Mouse (Mus musculus) c-Kit-positive CD71-positive TER-119-negative erythroid progenitor cells, embryonic 14.5 days (primary cell): ENCODE data around the gene Prss12.

Experiments used
- DNase-seq: peaks from one replicate; pipeline ENCODE4 v3.0.0-alpha.2; 2013; ENCODE audit warnings: low read depth

Prss12 gene

DNA sequence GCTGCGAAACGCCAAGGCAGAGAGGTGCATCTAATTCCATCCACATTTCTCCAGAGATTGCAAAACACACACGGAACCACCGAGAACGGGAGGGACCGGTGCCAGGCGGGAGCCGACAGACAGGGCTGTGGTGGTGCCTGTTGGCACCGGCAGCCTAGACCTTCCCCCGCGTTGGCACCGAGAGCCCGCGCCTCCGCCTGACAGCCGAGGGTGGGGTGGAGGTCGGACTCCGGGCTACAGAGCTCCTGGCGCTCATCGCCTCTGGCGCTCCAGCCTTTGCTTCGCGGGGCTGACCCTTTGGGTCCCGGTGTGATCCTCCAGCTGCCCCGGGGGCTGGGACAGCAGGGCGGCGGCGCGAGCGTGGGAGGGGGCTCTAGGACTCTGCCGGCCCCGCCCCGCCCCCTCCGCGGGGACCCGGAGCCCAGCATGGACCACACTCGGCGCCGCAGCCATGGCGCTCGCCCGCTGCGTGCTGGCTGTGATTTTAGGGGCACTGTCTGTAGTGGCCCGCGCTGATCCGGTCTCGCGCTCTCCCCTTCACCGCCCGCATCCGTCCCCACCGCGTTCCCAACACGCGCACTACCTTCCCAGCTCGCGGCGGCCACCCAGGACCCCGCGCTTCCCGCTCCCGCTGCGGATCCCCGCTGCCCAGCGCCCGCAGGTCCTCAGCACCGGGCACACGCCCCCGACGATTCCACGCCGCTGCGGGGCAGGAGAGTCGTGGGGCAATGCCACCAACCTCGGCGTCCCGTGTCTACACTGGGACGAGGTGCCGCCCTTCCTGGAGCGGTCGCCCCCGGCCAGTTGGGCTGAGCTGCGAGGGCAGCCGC is at the start of gene Prss12:
Gene Prss12 (plus strand): TSS at position 206 of the 830 bp plus-strand sequence.
- no peak for DNase-seq

DNA sequence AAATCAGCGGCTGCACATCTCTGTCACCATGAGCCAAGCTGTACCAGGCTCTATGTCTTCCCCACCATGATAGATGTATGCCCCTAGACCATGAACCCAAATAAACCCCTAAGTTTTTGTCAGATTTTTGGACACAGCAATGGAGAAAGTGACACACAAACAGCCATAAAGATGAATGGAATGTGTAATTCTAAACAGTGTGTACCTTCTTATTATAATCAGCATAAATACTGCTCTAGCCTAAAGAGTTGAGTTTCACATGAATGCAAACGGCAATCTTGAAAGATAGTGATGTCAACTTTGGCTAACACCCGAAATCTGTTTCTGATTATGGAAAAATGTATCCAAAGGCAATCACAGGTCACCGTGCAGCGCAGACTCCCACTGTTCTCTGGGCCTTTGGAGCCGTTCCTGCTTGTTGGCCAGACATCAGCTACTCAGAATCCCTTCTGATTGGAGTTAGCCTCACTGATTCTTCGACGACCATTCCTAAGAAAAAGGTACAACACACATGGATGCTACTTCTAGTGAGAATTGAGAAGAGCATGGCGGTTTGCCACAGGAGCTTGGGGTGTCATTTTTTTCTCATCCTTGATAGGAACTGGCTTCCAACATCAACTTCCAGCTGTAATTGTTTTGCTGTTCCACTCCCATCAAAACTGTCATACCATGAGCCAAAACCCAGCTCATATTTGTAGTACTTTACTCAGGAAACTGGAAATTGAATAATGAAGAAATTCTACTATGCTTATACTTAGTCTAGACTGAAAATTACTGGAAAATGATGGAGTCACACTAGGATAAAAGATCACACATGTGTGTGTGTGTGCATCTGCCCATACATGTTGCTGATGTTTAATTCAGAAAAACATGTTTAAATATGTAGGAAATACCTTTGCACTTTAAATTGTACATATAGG is 48.9 kb upstream of the Prss12 start:
- DNase-seq, result no peak

DNA sequence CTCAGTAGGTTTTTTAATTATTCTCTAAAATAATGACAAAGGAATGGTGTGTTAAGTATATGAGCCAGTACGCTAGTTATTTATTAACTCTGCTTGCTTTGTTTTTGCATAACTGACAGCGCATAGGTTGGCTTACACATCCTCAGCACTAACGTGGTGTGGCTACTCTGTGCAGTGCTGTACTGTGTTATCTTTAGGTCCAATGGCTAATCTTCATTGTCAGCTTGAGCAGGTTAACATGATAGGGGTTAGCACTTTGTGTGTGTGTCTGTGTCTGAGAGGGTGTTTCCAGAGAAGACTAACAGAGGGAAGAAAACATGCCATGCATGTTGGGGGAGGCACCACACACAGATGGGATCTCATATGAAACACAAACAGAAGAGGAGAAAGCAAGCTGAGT is 41.8 kb upstream of the Prss12 start:
- no peak for DNase-seq

DNA sequence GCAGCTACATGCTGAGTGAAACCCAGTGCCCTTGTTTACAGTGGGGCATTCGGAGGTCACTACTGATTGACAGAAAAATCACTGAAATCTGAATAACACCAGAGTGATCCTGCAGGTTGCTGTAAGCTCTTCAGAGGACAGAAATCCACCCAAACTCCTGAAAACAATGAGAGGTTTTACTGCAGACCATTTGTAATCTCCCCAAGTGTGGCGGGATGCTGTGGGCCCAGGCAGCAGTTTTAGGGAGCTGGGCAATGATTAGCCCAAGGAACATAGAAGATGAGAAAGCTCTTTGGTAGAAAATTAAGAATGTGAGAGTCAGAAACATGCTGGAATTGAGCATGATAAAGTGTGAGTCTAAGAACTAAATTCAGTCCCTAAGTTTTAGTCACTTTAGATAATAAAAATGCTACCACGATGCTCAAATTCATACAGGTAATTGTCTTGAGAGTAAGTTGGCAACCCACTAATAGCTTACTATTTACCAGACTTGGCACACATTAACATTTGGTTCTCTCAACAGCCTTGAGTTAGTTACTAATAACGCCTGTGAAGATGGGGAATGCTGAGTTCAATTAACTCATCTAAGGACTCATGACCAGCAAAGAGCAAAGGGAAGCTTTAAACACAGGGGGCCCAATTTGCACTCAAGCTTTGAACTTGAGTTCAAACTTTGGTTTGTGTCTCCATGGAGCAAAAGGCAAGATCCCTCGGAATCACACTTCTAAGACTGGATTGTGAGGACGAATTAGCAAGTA is 34.7 kb upstream of the Prss12 start:
- DNase-seq, result no peak

DNA sequence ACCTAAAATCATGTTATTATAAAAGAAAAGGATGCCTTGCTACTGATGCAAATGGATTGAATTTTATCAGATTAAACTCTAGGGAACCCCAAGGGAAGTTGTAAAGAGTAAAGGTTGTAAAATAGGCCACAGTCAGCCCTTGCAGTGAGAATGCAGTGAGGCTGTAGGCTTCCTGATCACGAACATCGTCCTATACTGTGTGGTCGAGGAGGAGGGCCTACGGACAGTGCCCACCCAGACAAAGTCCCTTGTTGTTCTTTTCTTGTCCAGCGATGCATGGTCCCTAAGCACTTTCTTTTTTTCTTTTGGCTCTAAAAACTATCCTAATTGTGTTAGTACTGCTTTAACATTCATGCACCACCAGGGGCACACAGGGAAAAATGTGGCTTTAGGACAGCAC is 33.5 kb upstream of the Prss12 start:
- DNase-seq, result no peak

DNA sequence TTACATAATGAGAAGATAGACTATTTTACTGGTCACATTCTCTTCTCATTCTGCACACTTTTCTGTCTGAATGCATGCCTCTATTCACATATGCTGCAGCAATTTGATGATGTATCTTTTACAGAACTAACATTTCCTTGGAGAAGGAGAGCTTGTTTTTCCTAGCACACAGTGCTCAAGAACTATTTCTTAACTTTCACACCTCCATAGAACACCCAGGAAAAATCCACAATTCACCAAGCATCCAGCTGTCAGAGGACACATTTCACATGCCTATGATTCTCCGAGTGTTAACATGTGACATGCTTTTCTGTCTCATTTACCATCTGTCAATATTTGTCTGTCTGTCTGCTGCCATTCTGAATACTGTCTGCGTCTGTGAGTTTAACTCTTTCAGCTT is 21.1 kb upstream of the Prss12 start:
- DNase-seq, result no peak

DNA sequence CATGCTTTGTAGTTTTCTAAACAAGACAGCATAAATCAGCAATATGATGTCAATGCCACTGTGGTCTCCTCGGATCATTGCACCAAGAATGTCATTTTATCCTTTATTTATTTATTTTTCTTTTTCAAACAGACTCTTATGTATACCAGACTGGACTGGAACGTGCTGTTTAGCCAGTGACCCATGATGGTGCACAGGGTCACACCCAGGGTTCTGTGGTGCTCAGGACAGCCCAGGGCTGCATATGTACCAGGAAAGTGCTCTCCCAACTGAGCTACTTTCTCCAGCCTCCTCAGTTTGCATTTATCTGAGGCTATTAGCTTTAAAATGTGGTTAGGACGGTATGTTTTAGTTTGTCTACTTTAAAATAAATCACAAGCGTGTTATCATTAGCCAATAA is 18.7 kb upstream of the Prss12 start:
- DNase-seq, result no peak

DNA sequence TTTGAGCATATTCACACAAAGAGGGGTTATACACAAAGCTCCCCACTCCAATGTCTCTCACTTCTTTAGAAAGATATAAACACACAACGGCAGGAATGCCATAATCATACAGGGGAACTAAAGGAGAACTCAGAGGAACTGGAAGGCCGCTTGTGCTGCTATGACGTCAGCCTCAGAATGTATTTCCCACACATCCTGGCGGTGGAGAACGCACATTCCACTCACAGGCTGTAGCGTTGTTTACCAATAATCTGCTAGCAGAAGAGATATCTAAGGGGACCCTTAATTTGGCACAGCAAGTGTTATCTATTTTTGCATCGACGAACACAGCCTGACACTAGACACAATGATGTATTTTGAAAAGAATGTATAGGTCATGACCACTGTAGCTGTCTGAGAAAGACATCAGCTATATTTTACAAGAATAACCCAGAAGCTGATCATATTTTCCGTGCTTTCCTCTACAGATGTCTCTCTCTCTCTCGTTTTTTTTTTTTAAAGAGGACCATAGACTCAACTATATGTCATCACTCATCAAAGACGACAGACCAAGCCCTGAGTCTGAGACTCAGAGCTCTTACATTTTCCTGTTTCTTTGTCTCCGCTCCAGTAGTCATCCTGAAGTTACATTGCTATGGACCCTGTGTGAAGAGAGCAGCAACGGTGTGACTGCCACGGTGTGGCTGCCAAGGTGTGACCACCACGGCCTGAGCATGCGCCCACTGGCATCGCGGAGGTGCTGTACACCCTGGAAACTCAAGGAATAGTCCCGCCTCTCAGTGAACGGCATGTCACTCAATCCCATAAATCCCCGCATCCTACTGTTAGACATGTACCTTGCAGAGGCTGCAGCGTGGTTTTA is 16.9 kb upstream of the Prss12 start:
- no peak for DNase-seq

DNA sequence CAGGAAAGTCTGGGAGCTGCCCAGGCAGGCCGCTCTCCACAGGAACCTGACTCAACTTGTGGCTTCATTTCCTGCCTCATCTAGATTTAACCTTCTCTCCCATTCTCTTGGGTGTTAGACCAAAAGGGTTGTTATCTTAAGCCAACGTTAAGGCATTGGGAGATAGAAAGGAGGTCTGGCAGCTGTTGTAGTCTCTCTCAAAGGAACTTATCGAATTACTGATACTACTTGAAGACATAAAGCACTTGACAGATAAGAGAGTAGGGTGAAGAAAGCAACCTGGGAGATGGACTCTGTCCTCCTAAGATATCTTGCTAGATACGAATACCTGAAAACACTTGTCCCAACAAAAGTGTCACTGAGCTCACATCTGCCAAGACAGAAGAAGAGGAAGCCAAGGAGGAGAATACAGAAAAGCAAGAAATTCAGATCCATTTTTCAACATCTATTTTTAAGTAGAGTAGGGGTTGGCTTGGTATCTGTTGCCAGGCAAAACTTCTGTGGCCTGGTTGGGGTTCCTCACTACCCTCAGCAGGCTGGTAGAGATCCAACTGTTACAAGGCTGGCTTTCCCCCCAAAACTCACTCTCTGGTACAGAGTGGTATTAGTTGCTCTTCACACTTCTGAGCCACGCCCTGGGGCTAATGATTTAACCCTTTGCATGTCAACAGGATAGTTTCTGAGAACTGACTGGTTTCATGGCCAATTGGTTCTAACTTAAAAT is 14.6 kb upstream of the Prss12 start:
- peak; percentile 11 for DNase-seq

DNA sequence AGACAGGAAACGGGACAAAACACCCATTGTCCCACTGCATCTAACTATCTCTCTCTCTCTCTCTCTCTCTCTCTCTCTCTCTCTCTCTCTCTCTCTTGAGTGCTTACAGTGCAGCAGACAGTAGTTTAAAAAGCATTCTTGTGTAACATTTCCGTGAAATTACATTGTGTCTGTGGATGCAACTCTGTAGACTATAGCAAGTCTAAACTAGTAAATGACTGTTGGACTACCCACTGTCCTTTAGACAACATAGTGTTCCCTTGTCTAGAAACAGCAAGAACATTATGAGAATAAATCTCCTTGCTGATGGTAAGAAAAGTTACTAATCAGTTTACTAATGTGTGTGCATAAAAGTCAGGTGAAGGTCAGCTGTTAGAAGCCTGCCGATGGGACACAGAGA is 13.4 kb upstream of the Prss12 start:
- no peak for DNase-seq

DNA sequence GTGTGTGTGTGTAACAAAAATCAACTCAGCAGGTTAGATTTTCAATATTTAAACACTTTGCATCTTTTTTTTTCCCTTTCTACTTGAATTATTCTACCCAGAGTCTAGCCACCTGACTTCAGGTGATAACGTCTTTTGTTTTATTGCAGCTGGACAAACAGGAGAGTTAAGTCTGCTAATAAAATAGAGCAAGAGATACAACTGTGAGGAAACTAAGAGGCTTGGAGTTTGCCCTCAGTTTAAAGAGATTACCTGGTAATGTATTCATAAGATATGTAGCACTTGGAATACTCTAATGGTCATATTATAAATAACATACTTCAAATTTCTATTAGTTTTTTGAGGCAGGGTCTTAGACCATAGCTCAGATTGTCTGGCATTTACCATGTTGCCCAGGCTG is 9.1 kb upstream of the Prss12 start:
- DNase-seq, result no peak

DNA sequence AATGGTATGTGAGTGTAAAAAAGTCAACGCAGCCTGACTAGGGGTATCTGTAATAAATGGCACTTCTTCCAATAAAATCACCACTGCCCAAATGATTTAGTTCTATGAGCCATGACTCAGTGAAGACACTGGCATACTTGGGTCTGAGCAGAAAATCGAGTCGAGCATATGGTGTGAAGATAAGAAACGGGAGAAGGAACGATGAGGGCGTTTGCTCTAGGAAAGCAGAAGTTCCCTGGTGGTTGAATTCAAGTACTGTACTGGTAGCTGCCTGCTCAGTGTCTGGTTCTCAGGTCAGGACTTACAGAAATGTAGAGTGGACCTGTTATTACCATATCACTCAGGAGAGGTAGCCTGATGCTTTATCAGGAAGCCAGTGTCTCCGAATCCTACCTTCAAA is 6.2 kb upstream of the Prss12 start:
- no peak for DNase-seq

DNA sequence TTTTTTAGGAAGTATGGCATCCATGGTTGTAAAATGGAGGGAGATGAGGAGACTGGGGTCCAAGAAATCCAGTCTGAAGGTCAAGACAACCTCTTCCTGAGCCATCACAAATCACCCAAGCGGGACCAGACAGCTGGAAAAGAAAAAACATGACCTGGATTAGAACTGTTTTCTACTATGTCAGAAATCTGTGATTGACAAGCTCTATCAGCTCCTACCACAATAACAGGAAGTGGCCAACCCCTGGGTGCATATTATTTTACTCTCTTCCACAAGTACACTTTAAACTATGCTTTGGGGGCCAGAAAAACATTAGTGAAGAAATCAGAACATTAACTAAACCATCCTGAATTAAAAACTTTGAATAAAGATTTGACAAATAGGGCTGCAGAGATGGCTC is 2.2 kb upstream of the Prss12 start:
- no peak for DNase-seq

DNA sequence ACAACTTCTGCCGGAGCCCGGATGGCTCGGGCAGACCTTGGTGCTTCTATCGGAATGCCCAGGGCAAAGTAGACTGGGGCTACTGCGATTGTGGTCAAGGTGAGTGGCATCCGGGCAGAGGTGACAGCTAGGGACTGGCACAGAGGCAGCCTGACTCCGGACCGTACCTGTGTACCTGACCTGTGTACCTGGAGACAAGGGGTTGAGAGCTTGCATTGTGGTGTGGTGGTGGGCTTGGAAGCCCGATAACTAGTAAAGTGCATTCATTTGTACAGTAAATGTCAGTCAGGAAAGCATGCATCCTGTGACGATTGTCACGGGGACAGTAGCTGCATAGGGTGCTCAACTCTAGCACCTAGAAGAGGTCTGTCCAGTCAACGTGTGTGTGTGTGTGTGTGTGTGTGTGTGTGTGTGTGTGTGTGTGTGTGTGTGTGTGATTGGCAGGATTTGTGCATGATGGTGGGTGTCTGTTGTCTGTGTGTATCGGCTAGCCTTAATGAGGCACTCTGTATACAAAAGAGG is 886 bp downstream of the Prss12 start:
- DNase-seq, result no peak

DNA sequence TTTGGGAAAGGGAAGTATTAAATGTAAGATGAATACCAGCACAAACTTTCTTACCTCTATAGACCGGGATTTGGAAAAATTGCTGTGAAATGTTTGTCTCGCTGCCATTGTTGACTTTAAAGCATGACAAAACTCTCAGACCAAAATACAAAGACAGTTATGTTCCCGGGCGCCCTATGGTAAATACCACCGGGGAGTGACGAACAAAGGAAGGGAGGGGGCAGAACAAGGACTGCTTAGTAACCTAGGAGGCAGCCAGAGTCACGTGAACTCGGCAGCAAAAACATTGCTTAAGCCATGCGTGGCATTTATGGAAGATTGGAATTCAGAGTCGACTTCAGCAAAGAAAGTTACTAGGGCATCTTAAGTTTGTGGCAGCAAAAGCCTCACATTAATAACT is 1.4 kb downstream of the Prss12 start:
- DNase-seq, result no peak

DNA sequence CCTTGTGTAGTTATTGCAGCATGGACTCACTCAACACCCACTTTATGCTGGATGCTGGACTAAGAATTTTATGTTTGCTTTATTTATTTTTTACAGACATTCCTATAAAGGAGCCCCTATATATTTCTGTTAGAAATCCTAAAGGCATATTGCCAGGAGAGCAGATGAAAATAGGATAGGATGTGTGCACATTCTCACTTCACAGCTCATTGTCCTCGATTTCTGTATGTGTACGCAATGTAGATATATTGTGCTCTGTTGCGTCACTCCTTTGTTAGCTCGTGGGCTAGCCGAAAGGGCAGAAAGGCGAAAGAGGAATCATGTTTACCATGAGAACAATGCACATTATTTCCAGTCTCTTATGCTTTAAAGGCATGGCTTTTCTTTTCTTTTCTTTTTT is 3.4 kb downstream of the Prss12 start:
- no peak for DNase-seq

DNA sequence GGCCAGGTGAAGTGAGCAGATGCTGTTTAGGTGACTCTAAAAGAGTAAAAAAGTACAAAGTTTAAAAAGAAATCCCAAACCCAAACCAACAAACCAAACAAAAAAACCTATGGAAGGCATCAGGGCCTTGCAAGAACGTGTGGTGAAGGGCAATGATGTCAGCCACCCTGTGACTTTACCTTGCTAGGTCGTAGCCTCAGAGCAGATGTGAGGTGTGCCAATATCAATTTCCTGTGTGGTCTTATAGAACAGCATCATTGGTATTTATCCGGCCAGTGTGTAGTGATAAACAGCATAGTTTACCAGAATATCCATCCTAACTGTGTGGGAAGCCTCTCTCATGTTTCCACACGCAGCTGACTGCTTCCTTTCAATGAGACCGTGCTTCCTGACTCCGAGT is 6.2 kb downstream of the Prss12 start:
- DNase-seq, result no peak

DNA sequence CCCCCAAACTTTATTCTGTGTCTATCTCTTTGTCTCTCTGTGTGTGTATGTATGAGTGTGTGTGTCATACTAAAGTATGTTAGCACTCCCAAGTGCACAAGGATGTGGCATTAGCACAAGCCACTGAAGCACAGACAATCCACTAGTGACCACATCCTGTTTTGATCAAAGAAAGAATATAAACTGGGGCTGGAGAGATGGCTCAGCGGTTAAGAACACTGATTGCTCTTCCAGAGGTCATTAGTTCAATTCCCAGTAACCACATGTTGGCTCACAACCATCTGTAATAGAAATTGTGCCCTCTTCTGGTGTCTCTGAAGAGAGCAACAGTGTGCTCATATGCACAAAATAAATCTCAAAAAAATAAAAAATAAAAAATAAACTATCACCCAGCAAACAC is 12.8 kb downstream of the Prss12 start:
- no peak for DNase-seq

DNA sequence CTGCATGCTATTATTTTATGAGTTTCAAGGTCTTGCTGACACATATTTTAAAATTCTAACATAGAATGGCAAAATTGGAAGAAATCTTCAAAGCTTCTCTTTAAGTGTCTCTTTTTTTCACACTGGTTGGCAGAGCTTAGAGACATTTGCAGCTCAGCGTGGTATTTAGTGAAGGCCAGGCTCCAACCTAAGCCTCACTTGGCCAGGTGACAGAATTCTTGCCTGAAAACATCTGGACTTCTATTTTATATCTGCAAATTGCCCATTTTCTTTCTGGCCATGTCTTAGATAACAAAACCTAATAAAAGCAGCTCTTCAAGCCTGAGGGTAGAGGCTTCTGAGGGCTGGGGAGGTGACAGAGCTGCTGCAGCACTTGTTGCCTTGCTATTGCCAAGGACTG is 13.7 kb downstream of the Prss12 start:
- DNase-seq, result no peak

DNA sequence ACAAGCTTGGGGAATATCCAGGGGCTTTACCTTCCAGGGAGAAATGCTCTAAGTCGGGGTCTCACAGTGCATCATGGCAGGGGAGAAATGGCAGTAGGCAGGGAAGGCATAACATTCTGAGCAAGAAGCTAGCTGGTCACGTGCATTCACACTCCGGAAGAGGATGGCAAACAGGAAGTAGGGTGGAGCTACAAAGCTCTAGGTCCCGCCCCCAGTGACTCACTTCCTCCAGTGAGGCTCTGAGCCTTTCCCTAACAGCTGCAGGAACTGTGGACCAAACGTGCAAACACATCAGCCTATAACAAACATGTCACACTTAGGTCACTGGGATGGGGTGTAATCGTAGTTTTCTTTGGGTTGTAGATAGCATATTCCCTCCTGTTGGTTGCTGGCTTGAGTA is 15.6 kb downstream of the Prss12 start:
- DNase-seq, result no peak

DNA sequence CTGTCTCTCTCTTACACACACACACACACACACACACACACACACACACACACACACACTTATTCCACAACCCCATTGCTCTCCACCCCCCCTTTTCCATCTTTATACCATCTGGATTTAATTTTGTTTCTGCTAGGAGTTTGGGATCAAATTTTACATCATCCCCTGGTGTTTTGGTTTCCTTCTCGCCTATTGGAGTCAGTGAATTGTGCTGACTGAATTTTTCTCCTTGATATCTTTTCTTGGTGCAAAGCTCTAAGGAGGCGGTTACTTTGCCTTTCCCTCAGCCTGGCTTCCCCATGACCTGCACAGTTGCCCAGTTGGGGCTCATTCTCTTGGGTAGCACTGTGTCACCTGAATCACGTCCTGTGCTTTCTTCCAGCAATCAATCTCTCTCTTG is 30.1 kb downstream of the Prss12 start:
- no peak for DNase-seq
